Mouse (Mus musculus): Measurements from ENCODE around the gene 1700016D06Rik. TPM values are rescaled to one million over a fixed set of nuclear protein-coding genes. Genes with fewer than 3 reads are reported as not detected.

Gene 1700016D06Rik
- polyA plus RNA-seq, 1 experiment: not detected

DNA sequence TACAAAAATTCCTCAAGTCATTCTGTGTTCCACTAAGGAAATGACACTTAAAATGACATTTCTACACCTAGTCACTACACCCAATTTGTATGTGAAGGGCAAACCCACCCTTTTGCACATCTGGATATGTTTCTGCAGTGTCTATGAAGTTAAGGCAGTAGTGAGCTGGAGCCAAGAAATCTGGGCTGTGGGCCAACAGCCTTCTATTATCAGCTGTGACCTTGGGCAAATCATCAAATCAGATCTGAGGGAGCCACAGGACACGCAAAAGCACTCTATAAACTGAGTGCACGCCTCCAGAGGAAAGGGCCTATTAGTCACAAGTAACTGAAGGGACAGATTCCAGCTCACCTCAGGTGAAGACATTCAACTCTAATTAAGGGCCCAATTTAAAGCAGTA is 68.5 kb downstream of the 1700016D06Rik start:
- Histone ChIP-seq H3K36me3 (ENCODE audit: control insufficient read depth, insufficient read depth, low read length) (peaks cover 31% of the 10 kb centered on the region), H3K4me1 (replicated peaks; ENCODE audit: control insufficient read depth, insufficient read depth, low read length) (peaks cover 16% of the 10 kb centered on the region; the same call in 1 of the 2 replicates), H3K27me3 (ENCODE audit: control insufficient read depth, insufficient read depth, low read length) (no peaks in the 10 kb centered on the region), H3K27ac (ENCODE audit: control insufficient read depth, insufficient read depth, low read length) (no peak overlapping the region), H3K4me3 (ENCODE audit: control insufficient read depth, insufficient read depth, low read length) (no peak overlapping the region)
- no peak for TF ChIP-seq POLR2A (IDR thresholded peaks at IDR 0.05; ENCODE audit: control insufficient read depth, extremely low read depth, insufficient read depth, low read length, poor library complexity)
- no peak for TF ChIP-seq CTCF (IDR thresholded peaks at IDR 0.05; ENCODE audit: borderline replicate concordance, control insufficient read depth, extremely low read depth, insufficient read depth, low read length, poor library complexity)
- 81% methylated on average over 2 of the region's 2 CpGs for WGBS
- DNase-seq: no peak

DNA sequence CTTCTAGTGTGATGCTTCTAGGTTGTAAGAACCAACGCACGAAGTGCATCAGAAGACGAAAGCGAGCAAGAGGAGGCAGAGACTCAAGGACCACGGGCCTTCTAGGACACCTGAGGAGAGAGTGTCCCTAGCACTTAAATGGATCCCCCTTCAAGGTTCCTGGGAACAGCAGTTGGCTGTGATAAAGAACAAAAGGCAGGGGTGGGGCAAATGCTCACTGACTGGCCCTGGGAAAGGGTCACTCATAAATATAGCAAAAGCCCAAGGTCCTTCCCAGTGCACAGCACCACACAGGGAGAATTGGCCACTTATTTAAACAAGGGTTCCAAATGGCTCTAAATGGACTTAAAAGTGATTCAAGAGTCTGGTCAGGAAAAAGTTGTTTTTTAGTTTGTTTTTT is 71.7 kb downstream of the 1700016D06Rik start:
- Histone ChIP-seq H3K4me3 (ENCODE audit: control insufficient read depth, insufficient read depth, low read length) (no peak overlapping the region), H3K27me3 (ENCODE audit: control insufficient read depth, insufficient read depth, low read length) (no peaks in the 10 kb centered on the region), H3K4me1 (replicated peaks; ENCODE audit: control insufficient read depth, insufficient read depth, low read length) (peaks cover 11% of the 10 kb centered on the region), H3K27ac (ENCODE audit: control insufficient read depth, insufficient read depth, low read length) (no peak overlapping the region), H3K36me3 (ENCODE audit: control insufficient read depth, insufficient read depth, low read length) (peaks cover 47% of the 10 kb centered on the region)
- no peak for DNase-seq
- WGBS: 97% methylated on average over 5 of the region's 5 CpGs
- no peak for TF ChIP-seq POLR2A (IDR thresholded peaks at IDR 0.05; ENCODE audit: control insufficient read depth, extremely low read depth, insufficient read depth, low read length, poor library complexity)
- TF ChIP-seq CTCF (IDR thresholded peaks at IDR 0.05; ENCODE audit: borderline replicate concordance, control insufficient read depth, extremely low read depth, insufficient read depth, low read length, poor library complexity): no peak

DNA sequence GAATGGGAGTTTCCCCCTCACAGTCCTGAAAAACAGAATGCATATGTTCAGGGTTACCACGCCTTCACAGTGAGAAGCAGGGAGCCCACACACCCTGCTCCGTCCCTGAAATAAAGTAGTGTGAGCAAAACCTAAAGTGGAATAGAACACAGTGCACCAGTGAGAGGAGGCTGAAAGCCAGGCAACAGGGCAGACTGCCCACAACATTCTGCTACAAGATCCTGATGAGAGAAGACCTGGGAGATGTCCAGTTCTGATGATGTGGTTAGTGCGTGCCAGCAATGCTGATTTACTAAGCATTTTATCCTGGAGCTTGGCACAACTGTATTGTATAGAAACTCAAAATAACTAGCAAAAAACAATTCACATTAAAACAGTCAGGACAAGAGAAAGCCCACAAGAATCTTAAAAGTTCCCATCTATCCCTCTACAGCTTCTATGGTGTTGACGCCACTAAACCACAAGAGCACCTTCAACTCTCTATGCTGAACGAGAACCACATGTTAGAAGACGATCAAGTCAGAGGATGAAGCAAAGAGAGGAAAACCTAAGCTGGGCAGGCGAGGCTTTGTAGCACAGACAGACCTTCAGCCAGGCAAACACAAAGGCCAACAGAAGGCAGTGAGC is 72.2 kb downstream of the 1700016D06Rik start:
- no peaks in the 10 kb centered on the region for H3K27me3 ChIP-seq (ENCODE audit: control insufficient read depth, insufficient read depth, low read length)
- peaks cover 8% of the 10 kb centered on the region for H3K4me1 ChIP-seq (replicated peaks; ENCODE audit: control insufficient read depth, insufficient read depth, low read length)
- no peak for TF ChIP-seq CTCF (IDR thresholded peaks at IDR 0.05; ENCODE audit: borderline replicate concordance, control insufficient read depth, extremely low read depth, insufficient read depth, low read length, poor library complexity)
- TF ChIP-seq POLR2A (IDR thresholded peaks at IDR 0.05; ENCODE audit: control insufficient read depth, extremely low read depth, insufficient read depth, low read length, poor library complexity): no peak
- DNase-seq: no peak
- WGBS: 52% methylated on average over 7 of the region's 7 CpGs
- H3K36me3 ChIP-seq (ENCODE audit: control insufficient read depth, insufficient read depth, low read length): peaks cover 47% of the 10 kb centered on the region
- H3K4me3 ChIP-seq (ENCODE audit: control insufficient read depth, insufficient read depth, low read length): no peak overlapping the region
- no peak overlapping the region for H3K27ac ChIP-seq (ENCODE audit: control insufficient read depth, insufficient read depth, low read length)

DNA sequence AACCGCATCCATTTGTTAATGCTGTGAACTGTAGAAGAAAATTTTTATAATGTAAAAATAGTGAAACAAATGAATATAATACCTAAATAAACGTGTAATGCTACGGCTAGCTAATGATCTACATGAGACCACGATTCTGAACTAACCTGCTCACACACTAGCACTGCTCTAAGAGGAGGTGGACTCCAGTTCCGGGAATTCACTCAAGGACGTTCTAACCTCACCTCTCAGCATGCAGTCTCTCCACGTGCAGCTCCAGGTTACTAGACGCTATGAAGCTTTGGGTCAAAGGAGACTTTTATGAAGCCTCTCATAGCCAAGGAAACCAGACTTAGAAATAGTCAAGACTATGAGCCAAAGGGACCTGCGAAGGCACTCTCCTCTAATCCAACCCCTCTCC is 73.1 kb downstream of the 1700016D06Rik start:
- TF ChIP-seq CTCF (IDR thresholded peaks at IDR 0.05; ENCODE audit: borderline replicate concordance, control insufficient read depth, extremely low read depth, insufficient read depth, low read length, poor library complexity) (no peak), POLR2A (IDR thresholded peaks at IDR 0.05; ENCODE audit: control insufficient read depth, extremely low read depth, insufficient read depth, low read length, poor library complexity) (no peak)
- 96% methylated on average over 9 of the region's 9 CpGs for WGBS
- Histone ChIP-seq H3K4me3 (ENCODE audit: control insufficient read depth, insufficient read depth, low read length) (no peak overlapping the region), H3K4me1 (replicated peaks; ENCODE audit: control insufficient read depth, insufficient read depth, low read length) (peaks cover 4% of the 10 kb centered on the region), H3K27ac (ENCODE audit: control insufficient read depth, insufficient read depth, low read length) (no peak overlapping the region), H3K27me3 (ENCODE audit: control insufficient read depth, insufficient read depth, low read length) (no peaks in the 10 kb centered on the region), H3K36me3 (ENCODE audit: control insufficient read depth, insufficient read depth, low read length) (peaks cover 50% of the 10 kb centered on the region)
- no peak for DNase-seq

DNA sequence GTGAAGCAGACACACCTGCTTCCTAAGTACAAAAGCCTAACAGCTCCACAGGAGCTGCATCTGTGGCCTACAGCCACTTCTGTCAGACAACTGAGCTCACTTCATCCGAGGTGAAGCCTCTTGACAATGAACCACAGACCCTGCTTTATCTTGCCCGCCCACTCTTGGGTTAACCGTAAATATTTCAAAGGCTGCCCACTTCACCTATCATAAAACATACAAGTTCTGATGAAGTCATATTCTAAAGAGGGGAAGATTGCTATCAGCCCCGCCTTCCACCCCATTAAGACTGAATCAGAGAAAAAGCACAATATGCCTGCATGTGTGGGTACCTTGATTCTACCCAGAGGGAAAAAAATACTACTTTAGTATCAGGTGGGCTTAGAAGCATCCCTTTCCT is 75.8 kb downstream of the 1700016D06Rik start:
- Histone ChIP-seq H3K36me3 (ENCODE audit: control insufficient read depth, insufficient read depth, low read length) (peaks cover 52% of the 10 kb centered on the region), H3K27ac (ENCODE audit: control insufficient read depth, insufficient read depth, low read length) (no peak overlapping the region), H3K27me3 (ENCODE audit: control insufficient read depth, insufficient read depth, low read length) (no peaks in the 10 kb centered on the region), H3K4me1 (replicated peaks; ENCODE audit: control insufficient read depth, insufficient read depth, low read length) (peaks cover 4% of the 10 kb centered on the region), H3K4me3 (ENCODE audit: control insufficient read depth, insufficient read depth, low read length) (no peak overlapping the region)
- WGBS: 68% methylated on average over 4 of the region's 4 CpGs
- no peak for TF ChIP-seq CTCF (IDR thresholded peaks at IDR 0.05; ENCODE audit: borderline replicate concordance, control insufficient read depth, extremely low read depth, insufficient read depth, low read length, poor library complexity)
- no peak for TF ChIP-seq POLR2A (IDR thresholded peaks at IDR 0.05; ENCODE audit: control insufficient read depth, extremely low read depth, insufficient read depth, low read length, poor library complexity)
- no peak for DNase-seq

DNA sequence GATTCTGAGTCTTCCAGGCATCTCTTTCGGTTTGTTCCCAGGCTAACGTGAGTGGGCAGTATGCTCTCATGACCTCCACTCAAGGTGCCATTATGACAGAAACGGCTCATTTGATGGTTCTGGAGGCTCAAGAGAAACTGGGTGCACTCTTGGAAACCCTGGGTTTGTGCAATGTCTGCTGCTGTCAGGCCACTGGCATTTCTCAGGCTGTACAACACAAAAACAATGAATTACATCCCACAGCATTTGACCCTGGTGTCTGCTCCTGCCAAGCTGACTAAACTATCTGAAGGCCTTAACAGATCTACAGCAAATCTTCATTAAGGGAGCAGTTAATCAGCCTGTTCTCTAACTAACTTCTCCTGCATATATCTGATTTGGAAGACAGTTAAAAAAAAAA is 81.8 kb downstream of the 1700016D06Rik start:
- no peak overlapping the region for H3K27ac ChIP-seq (ENCODE audit: control insufficient read depth, insufficient read depth, low read length)
- no peak overlapping the region for H3K4me3 ChIP-seq (ENCODE audit: control insufficient read depth, insufficient read depth, low read length)
- H3K4me1 ChIP-seq (replicated peaks; ENCODE audit: control insufficient read depth, insufficient read depth, low read length): no peaks in the 10 kb centered on the region
- peaks cover 68% of the 10 kb centered on the region for H3K36me3 ChIP-seq (ENCODE audit: control insufficient read depth, insufficient read depth, low read length)
- no peaks in the 10 kb centered on the region for H3K27me3 ChIP-seq (ENCODE audit: control insufficient read depth, insufficient read depth, low read length)
- no peak for DNase-seq
- TF ChIP-seq CTCF (IDR thresholded peaks at IDR 0.05; ENCODE audit: borderline replicate concordance, control insufficient read depth, extremely low read depth, insufficient read depth, low read length, poor library complexity) (no peak), POLR2A (IDR thresholded peaks at IDR 0.05; ENCODE audit: control insufficient read depth, extremely low read depth, insufficient read depth, low read length, poor library complexity) (no peak)
- 95% methylated on average over 3 of the region's 3 CpGs for WGBS

DNA sequence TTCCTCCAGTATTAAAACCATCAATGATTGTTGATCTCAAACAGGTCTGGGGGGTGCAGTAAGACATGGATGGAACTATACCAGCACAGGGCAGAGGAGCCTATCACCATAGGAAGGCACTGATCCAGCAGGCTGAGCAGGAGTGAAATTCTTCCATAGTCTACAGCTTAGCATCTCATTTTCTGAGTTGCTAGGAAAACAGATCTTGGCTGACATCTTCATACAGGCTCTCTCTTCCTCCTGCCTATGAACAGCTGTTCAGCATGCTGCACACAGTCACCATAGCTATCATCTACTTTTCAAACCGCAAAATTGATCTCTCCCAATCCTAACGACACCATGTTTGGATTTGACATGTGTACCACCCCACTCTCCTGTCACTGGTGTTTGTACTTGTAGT is 82.8 kb downstream of the 1700016D06Rik start:
- DNase-seq: no peak
- H3K27me3 ChIP-seq (ENCODE audit: control insufficient read depth, insufficient read depth, low read length): no peaks in the 10 kb centered on the region
- TF ChIP-seq POLR2A (IDR thresholded peaks at IDR 0.05; ENCODE audit: control insufficient read depth, extremely low read depth, insufficient read depth, low read length, poor library complexity) (no peak), CTCF (IDR thresholded peaks at IDR 0.05; ENCODE audit: borderline replicate concordance, control insufficient read depth, extremely low read depth, insufficient read depth, low read length, poor library complexity) (no peak)
- H3K27ac ChIP-seq (ENCODE audit: control insufficient read depth, insufficient read depth, low read length): no peak overlapping the region
- H3K36me3 ChIP-seq (ENCODE audit: control insufficient read depth, insufficient read depth, low read length): peaks cover 75% of the 10 kb centered on the region
- WGBS: 92% methylated on average over 2 of the region's 2 CpGs
- H3K4me1 ChIP-seq (replicated peaks; ENCODE audit: control insufficient read depth, insufficient read depth, low read length): no peaks in the 10 kb centered on the region
- H3K4me3 ChIP-seq (ENCODE audit: control insufficient read depth, insufficient read depth, low read length): no peak overlapping the region

Data from thymus, adult 2 months (tissue).